Mouse (Mus musculus): ENCODE measurements around the gene Lrrc75a.
A peak's percentile ranks its signal among the peaks of the same experiment; 100 is the strongest.

Lrrc75a gene

GRCm38 (mm10) chr11:62614876-62615410 lies 33.4 kb downstream of the Lrrc75a start:
- DNase-seq = no peak

GRCm38 (mm10) chr11:62613657-62614365 lies 34.5 kb downstream of the Lrrc75a start:
- DNase-seq = peak; percentile 91 to 93

GRCm38 (mm10) chr11:62612604-62613003 lies 35.7 kb downstream of the Lrrc75a start:
- no peak for DNase-seq

DNA sequence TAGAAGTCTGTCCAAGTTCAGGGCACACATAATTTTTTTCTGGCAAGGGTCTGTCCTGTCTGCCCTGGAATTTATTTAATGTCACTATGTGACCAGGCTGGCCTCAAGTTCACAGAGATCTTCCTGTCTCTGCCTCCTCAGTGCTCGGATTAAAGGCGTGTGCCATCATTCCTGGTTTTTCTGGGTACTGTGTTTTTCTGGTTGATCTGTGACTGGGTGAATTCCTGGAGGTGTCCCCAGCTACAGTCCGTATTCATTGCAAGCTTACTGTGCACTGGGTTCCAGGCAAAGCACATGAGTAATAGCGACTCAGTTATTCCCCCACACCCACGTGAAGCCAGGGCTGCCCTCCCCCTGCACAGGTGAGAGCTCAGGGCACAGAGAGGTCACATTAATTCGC lies 38.0 kb downstream of the Lrrc75a start:
- DNase-seq = no peak

GRCm38 (mm10) chr11:62608826-62609675 lies 39.3 kb downstream of the Lrrc75a start:
- DNase-seq = no peak

DNA sequence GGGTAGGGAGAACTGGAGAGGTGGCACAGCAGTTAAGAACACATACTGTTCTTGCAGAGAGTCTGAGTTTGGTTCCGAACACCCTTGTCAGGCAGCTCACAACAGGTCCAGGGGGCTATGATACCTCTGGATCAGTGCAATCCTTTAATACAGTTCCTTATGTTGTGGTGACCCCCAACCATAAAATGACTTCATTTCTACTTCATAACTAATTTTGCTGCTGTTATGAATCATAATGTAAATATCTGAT lies 40.4 kb downstream of the Lrrc75a start:
- DNase-seq = no peak

DNA sequence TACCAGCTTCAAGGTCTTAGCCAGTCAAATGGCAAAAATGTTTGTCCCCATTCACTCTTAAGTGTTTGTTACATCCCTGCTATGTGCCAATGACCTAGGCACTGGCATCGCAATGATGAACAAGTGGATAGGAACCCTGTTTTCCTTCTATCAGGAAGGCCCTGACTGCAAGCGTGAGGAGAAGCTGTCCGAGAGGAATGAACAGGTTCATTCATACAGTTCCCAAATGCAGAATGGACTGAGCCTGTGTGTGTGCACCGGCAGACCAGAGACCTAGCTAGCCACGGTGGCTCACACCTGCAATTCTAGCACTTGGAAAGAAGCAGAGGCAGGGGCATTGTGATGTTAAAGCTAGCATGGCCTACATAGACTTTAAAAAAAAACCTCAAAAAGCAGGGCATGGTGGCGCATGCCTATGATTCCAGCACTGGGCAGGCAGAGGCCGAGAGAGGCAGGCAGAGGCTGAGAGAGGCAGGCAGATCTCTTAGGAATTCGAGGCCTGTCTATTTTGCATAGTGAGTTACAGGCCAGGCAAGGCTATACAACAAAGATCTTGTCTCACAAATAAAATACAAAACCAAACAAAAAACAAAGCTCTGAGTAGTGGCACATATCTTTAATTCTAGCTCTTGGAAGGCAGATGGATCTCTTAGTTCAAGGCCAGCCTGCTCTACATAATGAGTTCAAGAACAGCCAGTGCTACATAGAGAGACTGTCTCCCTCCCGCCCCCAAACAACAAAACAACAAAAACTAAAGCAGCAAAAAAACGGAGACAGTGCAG lies 41.0 kb downstream of the Lrrc75a start:
- no peak for DNase-seq

DNA sequence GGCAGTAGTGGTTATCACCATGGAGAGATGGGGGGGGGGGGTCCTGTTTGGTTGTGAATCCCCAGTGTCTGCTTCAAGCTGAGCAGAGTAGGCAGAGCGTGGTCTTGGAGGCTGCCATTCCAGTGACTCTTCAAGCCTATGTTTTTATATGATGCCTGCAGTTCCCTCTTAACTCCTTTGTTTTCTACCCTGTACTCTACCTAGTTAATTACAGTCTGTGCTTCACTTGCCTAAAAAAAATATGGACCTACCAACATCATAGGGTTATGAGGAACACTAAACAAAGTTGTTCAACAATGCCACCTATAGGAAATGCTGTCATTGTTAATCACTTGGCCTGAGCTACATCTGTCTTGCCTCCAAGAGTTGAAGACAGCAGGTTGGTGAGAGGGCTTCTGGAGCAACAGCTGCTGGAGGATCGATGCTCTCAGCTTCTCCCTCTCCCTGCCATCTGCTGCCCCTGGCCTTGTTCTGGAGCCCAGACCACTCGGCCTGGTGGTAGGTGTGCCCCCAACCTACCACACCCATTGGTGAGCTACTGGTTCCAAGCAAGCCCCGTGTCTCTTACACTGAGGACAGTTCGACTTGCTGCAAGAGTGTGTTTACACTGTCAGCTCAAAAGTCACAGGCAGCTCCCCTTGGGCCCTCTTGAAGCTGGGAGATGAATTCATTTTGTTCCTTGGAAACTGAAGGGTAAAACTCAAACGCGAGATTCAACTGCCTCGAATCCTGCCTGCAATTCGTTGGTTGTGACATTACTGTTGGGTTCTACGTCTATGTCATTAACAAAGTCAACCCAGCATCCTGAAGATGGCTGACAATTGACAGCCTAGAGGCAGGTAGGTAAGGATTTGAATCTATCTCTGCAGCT lies 41.8 kb downstream of the Lrrc75a start:
- DNase-seq = no peak

DNA sequence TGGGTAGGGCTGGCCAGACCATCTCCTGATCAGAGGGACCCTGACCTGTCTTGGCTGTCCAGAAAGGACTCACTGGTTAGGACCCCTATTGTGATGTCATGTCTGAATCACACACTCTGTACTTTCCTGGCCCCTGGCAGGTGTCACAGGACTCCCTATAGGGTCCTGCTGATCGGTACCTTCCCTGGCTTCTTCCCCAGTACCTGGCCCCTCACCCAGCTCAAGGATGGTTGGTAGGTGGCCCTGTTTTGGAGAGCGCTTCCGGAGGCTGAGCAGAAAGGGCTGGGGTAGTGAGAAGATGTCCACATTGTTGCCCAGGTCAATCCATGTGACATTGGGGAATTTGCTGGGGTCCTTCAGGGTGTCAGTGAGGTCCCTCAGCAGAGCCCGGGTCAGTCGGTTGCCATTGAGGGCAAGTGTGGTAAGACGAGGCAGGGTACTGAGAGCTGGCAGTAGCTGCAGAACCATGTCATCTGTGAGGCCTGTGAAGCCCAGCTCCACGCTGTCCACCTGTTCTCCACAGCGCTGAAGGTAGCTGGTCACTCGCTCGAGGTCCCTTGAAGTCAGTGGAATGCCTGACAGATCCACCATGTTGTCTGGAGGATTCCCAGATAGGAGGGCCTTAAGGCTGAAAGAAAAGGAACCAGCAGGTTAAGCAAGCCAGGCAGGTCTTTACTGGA lies 42.6 kb downstream of the Lrrc75a start:
- DNase-seq = no peak

GRCm38 (mm10) chr11:62604886-62605618 lies 43.3 kb downstream of the Lrrc75a start:
- no peak for DNase-seq

DNA sequence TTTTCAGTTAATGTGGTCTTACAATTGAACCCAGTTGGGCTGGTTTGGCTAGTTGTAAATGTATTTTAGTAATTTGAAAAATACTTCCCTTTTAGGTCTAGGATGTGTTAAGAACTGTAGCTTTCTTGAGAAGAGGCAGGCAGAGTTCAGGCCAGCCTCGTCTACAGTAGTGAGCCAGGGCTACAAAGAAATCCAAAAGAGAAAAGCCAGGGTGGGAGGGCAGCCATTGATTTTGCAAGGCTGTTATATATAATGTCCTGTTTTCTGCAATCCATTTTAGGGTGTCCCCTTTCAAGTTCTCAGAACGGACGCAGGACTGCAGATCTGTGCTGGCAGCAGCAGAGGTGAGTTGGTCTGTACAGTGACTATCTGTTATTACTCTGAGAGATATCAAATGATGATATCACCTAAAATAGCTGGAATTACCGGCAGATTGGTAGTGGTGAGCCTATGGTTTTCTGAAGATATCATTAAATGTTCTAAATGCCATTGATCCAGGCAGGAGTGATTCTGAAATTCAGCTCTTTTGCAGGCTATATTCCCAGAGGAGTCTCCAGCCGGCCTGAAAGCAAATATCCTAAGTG lies 44.1 kb downstream of the Lrrc75a start:
- DNase-seq = no peak

GRCm38 (mm10) chr11:62603312-62604056 lies 44.8 kb downstream of the Lrrc75a start:
- DNase-seq = peak; percentile 24 to 56

DNA sequence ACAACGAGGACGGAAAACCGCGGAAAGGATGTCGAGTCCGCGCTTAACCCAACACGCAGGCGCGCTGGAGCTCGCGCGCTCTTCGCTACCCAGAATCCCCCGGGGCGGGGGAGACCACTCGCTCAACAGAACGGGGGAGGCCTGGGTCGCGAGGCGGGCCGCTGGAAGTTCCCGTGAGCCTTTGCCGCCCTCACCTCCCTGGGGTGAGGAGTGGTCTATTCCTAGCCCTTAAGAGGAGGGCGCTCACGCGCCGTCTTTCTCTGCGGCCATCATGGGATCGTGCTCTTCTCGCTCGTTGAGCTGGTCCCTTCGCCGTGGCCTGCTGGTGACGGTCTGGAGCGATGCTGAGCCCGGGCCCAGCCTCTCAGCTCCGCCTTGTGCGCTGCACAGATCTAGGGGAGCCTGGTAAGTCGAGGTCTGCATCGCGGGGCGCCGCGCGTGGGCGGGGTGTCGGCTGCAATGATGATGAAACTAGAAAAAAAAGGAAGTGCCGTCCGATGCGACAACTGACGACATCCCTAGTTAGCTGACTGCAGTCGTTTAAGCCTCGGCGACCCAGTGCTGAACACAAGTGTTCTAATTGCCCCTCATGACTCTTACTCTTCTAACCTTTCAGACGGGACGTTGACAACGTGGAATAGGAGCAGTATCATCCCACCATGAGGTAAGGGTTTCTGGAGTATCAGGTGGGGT lies 45.6 kb downstream of the Lrrc75a start:
- DNase-seq = peak; percentile 95 to 98

DNA sequence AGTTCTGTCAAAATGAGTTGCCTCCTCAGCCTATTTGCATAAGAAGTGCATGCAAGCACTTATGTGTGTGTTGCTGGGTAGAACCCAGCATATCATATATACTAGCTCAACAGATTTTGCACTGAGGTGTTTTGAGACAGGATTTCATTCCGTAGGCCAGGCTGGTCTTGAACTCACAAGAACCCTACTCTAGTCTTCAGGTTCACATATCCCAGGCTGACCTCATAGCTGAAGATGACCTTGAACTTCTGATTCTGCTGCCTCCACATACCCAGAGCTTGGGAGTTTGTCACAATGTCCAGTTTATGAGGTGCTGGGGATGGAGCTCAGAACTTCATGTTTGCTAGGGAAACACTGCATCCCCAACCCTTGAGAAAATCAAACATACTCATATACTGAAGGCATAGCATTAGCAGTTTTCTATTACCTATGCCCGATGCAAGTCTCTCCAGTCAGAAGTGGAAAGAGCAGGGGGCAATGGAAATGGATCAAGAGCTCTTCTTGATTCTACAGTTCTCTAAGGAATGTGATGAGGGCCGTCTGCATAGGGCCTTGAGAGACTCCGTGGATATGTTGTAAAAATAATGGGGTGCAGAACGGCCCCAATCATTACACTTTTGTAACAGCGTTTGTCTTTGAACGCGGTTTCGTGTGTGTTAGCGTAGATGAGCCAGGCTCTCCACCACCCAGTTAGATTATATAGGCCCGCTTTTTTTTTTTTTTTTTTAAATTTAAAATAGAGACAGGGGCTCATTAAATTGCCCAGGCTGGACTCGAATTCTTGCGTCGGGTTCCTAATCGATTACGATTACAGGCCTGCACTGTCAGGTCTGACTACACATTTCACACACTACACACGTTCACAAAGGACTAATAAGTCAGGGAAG lies 46.3 kb downstream of the Lrrc75a start:
- no peak for DNase-seq

DNA sequence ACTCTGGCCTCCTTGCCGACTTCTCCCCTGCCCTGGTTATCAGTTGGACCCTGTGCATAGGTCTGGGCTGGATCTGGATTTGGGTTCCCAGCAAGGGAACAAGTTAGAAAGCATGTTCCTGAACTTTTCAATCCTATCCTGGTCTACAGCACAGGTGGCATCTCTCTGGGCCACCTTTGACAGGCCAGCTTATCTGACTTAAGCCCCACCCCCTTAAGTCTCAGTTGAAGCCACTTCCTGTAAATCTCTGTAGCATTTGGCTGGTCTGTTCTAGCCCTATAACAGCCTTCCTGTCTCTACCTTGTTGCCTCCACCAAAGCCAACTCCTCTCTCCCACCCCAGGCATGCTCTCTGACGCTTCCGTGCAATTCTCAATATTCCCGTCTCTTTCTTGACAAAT lies 49.8 kb downstream of the Lrrc75a start:
- no peak for DNase-seq

GRCm38 (mm10) chr11:62591904-62592575 lies 56.3 kb downstream of the Lrrc75a start:
- peak in 1 of 2 experiments; percentile 62 for DNase-seq

DNA sequence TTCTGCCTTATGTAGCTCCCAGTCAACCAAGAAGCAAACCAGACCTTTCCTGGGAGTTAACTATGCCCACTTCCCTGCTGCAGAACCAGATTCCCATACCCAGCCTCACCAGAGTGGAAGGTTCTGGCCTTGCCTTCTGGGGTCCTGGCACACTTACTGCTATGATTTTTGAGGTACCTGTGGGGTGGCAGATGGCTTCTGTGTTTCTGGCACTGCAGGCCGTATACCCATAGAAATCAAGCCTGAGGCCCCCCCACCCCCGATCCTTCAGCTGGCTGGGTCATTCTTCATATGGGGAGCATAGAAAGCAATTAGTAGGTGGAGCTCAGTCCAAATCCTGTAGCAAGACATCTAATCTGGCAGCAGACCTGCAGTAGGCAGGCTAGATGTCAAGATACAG lies 57.3 kb downstream of the Lrrc75a start:
- DNase-seq = no peak

- DNase-seq = no peak
These were observed 58.9 kb downstream of the Lrrc75a start for GRCm38 (mm10) chr11:62589391-62589790.

Measured in kidney, postnatal 25 days (tissue).